Mouse (Mus musculus) T-helper 17 cell (primary cell): ENCODE measurements around the gene Gm136.
"Not testable (repeated sequence)": the region's sequence is repeated elsewhere in the genome, so short reads cannot be mapped to it uniquely, and the experiment has no call there.

Experiments
- in situ Hi-C, 2 experiments: fragments of 300-600 bp; cut with MboI, MseI; formaldehyde crosslinking; loops; 1 replicate in 1 of 2; 2 replicates in 1 of 2; pipeline ENCODE4 v1.15.1; 2025; ENCODE audit warnings: high pct_unique_total_duplicates in 2 of 2

Gm136 gene

DNA sequence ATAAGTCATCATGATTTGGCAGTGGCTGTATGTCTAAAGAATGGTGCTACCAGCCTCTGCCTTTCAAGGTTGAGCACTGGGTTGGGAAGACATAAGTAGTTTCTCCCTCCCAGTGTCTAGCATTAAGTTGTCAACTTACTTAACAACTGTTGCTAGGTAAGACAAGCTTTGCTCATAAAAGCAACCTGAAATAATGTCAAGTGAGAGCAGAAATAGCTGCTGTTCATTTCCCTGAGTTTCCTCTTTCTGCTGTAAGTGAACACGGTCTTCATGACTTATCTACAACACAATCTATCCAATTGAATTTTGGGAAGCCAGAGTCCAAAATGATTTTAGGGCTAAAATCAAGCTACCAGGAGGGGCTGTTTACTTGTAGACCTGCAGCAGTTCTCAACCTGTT lies at the start of gene Gm136:
Gm136 (minus strand) TSS at position 101 of the 400 bp plus-strand sequence.
- in situ Hi-C loops = no loop called here

DNA sequence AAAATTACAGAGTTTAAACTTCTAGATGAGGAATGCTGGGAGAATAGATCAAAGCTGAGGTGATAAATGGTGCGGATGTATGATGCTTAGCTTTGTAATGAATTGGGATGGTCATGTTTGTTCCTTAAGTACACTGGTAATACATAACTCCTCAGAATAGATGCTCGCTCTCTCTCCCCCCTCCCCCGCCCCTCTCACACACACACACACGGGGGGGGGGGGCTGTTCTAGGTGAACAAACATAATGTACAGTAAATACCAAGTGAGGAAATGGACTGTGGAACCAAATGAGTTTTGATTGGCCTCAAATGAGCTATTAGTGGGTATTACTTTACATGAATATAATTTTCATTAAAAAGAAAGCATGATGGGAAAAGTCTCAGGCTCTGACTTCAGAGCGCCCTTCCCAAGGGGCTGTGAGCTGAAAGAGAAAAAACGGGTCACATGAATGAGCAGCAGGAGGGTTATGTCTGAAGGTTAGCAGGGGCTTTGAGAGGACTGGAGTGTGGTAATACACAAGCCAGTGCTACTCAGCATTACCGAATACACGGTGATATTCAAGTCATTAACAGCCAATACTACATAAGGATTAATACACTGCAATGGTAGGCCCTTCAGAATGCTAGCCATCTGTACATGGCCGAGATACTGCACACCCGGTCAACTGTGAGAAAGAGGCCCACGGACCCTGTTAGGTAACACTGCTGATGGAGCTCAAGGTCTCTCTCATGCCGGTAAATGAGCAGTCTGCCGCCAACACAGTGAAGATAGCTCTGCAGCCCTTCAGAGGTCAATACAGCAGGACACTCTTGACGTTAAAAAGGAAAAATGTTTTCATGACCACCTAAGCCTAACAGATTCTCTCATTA lies 45.3 kb upstream of the Gm136 start:
- in situ Hi-C loops = no loop called here

DNA sequence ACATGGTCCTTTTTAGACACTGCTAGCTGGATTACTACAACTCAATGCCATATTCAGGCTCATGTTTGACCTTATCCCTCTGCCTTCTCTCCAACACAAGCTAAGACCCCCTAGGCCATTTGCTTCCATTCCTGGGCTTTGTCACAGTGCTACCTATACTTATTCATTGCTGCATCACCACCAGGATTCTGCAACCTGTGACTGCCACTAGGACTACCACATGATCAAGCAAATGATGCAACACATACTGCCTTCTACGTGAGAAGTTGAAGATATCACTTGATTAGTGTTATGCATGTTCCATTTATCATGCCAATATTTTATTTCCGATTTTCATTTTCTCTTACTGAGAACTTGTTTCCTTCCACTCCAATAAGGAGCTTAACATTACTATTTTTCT lies 41.9 kb upstream of the Gm136 start:
- in situ Hi-C loops = no loop called here

DNA sequence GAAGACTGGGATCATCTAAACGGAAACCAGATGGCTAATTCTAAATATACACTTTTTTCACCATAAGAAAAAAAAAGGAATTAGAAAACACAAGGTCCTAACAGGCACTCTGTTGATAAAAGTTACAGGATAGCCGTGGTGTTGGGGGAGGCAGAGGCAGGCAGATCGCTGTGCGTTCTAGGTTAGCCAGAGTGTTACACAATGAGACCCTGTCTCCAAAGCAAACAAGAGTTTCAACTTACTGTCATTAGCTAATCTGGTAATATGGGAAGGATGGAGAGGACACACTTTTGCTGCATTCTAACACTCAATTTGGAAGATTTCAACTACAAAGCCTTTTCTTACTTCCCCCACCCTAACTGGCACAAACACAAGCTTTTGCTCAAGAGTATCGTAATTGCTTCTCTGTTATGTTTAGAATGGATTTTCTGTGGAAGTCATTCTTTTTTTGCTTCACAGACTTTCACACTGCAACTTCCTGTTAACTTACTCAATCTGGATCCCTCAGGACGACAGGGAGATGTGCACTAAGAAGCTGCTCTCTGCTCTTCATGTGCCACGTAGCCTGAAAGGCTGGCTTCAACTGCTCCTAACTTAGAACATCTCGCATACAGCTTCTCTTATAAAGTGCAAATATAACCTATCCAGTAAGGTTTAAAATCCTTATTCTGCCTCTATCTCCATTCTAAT lies 41.4 kb upstream of the Gm136 start:
- in situ Hi-C loops = no loop called here

DNA sequence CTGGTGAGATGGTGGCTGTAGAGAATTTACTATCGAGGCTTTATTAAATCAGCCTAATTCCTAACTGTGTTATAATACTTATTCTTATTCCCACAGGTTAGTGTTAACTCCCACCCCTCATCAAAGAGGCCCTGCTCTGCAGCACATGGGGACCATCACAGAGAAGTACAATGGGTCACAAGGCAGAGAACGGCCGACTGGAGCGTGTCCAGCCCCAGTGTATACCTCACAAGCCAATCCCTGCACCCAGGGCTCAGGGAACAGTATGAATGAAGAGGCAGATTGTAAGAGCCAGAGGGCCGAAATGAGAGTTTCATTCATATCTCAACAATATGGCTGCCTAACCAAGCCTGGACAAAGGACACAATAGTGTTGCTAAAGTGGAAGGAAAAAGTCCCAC lies 40.2 kb upstream of the Gm136 start:
- in situ Hi-C loops = no loop called here

DNA sequence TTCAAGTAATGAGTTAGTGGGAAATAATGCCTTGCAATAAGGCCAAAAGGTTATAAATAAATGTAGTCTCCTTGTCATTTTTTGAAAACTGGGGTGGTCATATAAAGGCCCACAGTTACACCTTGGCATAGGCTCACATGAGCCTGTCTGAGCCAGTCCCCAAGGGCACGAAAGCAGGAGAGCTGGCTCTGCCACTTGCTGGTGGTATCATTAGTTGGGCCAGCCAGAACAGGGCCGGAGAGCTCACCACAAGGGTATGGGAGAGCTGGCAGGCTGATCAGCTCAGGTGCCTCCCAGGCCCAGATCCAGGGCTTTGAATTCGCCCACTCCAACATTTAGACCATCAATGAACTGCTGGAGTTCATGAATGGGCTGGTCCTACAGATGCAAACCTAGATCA lies 30.4 kb upstream of the Gm136 start:
- in situ Hi-C loops = no loop called here

DNA sequence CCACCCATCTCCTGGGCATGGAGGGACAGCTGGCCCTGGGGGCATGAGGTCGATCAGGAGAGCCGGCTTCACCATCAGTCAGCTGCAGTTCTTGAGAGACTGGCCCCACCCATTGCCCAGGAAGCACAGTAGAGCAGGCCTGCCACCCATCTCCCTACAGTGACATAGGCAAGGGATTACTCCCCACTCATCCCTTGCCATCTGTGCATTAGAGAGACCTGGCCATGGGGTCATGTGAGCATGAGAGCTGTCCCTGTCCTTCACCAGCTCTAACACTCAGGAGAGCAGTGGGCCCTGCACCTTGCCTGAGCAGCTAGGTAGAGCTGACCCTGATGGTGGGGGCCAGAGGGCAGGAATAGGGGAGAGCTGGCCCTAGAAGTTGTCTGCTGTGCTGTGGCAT lies 29.6 kb upstream of the Gm136 start:
- in situ Hi-C loops = no loop called here

DNA sequence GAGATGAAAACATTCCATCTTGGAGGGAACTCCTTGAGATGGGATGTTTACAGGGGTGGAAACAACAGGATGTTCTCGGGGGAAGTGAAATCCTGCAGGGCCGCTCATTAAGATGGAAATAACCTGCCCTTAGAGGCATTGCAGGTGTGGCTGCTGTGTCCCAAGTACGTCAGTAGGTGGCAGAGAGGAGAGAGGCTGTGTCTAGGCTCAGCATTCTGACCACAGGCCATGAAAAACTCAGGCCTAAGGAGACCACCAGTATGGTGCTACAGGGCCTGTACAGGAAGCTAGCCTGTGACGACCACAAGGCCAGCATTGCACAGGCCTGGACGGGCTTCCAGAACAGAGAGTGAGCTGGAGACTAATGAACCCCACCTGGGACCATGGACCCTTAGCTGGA lies 28.8 kb upstream of the Gm136 start:
- in situ Hi-C loops = loop anchor here in 1 of 2 experiments (5.0 kb wide), 2 partner anchors 103 to 137 kb away; no protein-coding TSS in a partner anchor

DNA sequence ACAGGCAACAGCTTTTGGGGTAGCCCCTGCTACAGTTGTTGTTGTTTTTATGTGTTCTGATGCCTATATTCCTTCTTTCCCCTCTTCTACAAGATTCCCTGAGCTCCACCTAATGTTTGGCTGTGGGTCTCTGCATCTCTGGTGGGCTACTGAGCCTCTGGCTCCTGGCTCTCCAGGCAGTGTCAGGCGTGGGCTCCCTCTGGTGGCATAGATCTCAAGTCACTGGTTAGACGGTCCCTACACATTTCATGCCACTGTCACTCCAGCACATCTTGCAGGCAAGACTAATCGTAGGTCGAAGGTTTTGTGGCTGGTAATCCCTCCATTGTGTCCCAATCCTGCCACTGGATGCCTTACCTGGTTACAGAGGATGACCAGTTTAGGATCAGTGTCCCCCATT lies 26.7 kb upstream of the Gm136 start:
- in situ Hi-C loops = loop anchor here in 1 of 2 experiments (5.0 kb wide), 2 partner anchors 100 to 140 kb away; no protein-coding TSS in a partner anchor

DNA sequence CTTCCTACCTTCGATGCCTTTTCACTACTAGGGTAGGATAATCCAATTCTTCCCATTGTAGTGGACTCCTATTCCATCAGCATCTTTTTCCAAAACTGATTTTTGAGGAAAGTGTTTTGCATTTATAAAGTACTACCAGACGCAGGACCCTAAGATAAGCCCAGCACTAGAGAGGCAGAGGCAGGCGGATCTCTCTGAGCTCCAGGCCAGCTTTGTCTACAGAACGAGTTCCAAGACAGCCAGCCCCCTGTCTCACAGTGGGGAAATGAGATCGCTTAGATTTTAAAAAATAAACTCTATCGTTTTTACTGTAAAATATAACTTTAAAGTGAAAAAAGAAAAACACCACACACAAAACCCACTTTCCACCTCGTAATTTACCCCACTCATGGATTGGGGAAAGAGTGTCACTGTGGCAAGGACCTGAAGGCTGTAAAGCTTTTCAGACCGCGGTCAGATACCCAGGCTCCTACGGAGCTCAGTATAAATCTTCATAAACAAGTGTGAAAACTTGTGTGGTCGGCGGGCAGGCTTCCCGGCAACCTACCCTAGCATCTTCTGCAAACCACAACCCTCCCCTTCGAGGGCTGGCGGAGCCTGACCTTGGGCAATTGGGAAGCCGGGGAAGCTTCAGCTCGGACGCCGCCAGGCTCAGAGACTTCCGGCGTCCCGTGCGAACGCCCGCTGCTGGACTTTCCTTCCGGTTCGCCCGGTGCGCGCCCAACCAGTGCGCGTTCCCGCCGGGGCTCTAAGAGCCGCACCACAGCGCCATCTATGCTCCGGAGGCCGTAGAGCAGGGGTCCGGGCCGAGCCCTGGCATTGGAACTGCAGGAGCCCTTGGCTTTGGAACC lies 21.8 kb upstream of the Gm136 start, which contains the start of gene Smim8:
Smim8 (minus strand) TSS at position 747 of the 851 bp plus-strand sequence.
- in situ Hi-C loops = loop anchor here in 1 of 2 experiments (5.0 kb wide), 1 partner anchor 86 kb away; no protein-coding TSS in a partner anchor

DNA sequence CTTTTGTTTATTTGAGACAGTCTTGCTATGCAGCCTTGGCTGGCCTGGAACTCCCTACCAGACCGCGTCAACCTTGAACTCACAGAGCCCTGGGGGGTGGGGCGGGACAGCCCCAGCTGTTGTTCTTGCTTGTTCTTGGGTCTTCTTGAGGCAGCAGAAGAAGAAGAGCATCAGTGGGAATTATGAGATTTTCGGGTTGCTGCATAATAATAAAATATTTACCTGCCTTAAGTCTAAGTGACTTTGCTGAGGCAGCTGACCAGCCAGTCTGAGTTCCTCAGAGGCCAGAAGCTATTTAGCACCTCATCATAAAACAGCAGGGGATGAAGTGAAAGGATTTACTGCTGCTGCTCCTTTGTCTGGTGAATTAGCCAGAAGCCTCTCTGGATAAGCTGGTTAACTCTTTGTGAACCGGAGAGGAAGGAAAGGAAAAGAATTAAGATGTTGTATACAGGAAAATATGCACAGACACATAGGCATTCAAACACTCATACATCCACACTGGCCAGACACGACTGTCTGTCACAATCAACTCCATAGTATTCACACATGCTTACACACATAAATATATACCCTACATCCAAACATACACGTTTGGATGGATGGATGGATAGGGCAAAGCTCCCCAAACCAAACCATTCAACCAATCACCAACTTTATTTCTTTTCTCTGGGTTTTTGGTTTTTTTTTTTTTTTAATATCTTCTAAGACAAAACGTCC lies 15.7 kb upstream of the Gm136 start:
- in situ Hi-C loops = no loop called here

DNA sequence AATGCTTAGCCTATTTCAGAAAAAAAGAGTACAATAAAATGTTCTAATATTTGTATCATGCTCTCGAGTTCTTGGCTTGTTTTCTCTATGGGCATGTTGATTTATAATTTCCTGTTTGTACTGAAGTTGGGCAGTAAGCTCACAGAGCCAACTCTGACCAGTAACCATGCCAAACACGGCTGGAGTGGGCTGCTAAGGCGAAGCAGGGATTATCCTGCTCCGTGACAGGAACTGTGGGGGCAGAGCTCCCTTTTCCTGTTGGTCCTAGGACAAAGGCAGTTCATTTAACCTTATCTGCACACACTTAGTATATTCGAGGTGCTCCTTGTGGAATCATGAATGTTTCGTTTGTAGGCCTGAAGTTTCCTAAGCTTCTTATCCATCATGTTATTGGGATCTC lies 6.8 kb downstream of the Gm136 start:
- in situ Hi-C loops = no loop called here

DNA sequence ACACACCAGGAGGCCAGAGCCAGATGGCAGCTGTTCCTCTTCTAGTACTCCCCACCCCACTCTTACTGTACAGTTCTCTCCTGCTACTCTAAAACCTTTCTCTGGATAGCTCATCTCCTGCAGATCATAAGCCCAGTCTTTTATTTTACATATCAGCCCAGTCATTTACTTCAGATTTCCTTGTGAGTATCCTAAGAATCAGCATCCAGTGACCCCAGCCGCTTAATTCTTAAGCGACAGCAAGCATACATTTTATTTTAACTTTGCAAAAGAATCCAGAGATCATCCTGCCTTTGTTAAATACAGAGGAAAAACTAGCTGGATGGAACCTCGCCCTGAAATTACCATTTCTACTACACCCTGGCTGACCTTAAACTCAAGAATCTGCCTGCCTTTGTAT lies 21.6 kb downstream of the Gm136 start:
- in situ Hi-C loops = no loop called here

DNA sequence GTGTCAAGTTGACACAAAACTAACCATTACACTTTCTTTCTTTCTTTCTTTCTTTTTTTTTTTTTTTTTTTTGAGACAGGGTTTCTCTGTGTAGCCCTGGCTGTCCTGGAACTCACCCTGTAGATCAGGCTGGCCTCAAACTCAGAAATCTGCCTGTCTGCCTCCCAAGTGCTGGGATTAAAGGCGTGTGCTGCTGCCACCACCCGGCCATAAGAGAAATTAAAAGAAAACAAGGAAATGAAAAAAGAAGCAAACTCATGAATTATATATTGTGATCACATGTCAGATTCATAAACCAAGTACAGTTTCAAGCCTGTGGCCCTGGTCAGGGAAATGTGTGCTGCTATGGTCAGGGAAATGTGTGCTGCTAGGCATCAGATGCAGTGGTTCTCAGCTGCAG lies 22.6 kb downstream of the Gm136 start:
- in situ Hi-C loops = not testable (repeated sequence)

DNA sequence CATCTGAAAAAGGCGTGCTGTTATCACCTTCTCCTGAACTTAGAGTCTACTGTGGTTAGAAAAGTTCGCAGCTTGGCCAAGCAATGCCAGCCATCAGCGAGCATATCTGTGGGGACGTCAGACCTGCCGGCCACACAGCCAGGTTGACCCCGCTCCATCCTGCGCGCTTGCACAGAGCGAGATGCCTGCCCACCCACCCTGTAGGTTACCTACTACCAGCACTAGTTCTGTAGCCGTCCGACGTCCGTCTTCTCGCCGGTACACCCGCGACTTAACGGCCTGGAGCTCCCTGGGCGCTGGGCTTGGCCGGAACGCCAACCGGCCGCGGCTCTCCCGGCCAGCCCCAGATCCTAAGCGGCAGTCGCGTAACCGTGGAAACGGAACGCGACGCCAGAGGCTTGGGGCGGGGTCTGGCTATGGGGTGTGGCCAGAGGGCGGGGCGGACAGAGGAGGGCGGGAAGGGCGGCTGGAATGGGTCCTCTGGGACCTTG lies 26.2 kb downstream of the Gm136 start, which contains the start of gene Cfap206:
Cfap206 (minus strand) TSS at position 356 of the 491 bp plus-strand sequence.
- in situ Hi-C loops = no loop called here

DNA sequence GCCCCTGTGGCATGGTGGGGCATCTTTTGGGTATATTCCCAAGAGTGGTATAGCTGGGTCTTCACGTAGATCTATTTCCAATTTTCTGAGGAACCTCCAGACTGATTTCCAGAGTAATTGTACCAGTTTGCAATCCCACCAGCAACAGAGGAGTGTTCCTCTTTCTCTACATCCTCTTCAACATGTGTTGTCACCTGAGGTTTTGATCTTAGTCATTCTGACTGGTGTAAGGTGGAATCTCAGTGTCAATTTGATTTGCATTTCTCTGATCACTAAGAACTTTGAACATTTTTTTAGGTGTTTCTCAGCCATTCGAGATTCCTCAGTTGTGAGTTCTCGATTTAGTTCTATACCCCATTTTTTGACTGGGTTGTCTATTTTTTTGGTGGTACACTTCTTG lies 30.4 kb downstream of the Gm136 start:
- in situ Hi-C loops = not testable (repeated sequence)

DNA sequence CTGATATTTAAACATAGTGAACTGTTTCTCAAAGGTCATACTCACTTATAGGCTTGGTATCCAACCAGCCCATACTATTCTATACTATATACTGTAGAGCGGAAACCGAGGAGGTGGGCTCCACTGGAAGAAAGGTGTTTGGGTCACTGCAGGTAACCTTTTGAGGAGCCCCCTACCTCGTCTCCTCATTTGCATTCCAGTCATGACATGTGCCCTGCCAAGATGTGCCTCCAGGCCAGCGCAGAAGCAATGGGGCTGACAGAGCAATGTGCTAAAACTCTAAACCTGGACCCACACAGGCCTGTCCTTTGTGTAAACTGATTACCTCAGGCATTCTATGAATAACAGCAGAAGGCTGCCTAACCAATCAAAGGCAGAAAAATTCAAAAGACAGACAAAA lies 31.8 kb downstream of the Gm136 start:
- in situ Hi-C loops = no loop called here

DNA sequence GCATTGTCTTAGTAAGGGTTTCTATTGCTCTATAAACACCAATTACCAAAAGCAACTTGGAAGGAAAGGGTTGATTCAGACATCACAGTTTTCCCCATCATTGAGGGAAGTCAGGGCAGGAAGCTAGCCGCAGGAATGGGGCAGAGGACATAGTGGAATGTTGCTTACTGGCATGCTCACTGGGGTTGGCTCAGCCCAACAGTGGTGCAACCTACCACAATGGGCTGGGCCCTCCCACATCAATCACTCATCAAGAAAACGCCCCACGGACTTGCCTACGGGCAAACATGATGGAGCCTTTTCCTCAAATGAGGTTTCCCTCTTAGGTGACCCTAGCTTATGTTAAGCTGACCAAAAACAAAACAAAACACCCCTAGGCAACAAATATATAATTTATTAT lies 32.9 kb downstream of the Gm136 start:
- in situ Hi-C loops = no loop called here

DNA sequence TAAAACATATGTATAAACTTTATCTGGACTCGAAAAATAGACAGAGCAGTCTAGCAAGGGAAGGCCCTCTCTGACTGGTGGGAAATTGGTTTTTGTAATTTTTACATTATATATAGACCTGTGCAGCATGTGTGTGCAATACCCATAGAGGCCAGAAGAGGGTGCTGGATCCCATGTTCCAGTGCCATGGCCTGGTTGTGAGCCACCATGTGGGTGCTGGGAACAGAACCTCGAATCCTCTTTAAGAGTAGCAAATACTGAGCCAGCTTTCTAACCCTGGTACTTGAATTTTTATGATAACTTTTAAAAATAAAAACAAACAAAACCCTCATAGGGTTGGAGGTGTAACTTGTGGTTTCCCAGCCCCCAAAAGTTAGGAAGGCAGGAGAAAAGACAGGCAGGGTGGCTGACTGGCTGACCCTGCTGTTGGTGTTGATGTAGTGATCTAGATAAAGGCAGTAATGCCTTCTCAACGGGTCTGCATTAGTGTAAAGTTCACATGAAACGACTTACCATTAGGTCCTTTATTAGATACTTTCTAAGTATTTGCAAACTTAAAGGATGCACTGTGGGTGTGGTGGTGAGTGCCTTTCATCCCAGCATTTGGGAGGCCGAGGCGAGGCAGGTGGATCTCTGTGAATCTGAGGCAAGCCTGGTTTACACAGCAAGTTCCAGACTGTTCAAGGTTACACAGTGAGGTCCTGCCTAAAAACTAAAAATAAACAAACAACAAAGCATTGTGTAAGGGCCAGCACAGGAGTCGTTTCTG lies 35.8 kb downstream of the Gm136 start:
- in situ Hi-C loops = no loop called here

DNA sequence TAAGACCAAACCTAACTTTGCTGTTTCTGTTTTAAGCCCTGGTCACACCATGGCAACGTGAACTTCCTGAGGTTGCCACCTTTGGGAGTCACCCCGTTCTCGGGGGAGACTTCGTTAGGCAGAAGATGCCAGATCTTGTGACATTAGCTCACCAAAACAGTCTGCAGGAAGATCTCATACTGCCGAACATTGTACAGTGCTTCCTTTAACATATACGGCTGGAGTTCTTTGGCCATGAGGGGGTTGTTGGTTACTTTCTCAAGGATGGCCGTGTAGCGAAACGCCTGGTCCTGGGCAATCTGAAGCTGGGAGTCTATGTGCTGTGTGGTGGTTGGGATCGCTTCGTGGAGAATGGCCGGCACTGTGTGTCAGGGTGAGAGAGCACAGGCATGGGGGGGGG lies 36.6 kb downstream of the Gm136 start:
- in situ Hi-C loops = no loop called here
